Mouse (Mus musculus) lung, embryonic 14.5 days (tissue): ENCODE measurements at regions not wholly inside any gene's neighbourhood (a gene's known extent, or its start where the extent isn't known, plus 50 kb on each side); places are given as distances from the start of the nearest gene placed in this dataset.

Source experiments
- ATAC-seq: fragments of 200-750 bp; cut with Nextera tagmentation; 2 replicates; pipeline ENCODE4 v1.8.0; 2017; ENCODE audit warnings: mild to moderate bottlenecking, moderate TSS enrichment, moderate library complexity; ENCODE audit not compliant: insufficient read depth
- DNase-seq: peaks from one replicate; pipeline ENCODE4 v3.0.0-alpha.2; 2015
- H3K27ac ChIP-seq: fragments of 300-500 bp; sonication (generic); 2 replicates; pipeline ENCODE4 v1.5.1; 2014; ENCODE audit warnings: low read depth, mild to moderate bottlenecking, moderate library complexity
- H3K27me3 ChIP-seq: fragments of 300-500 bp; sonication (generic); 2 replicates; pipeline ENCODE4 v1.6.1; 2014; ENCODE audit warnings: low read length, control low read depth; ENCODE audit not compliant: insufficient read depth
- H3K36me3 ChIP-seq: fragments of 300-500 bp; sonication (generic); 2 replicates; pipeline ENCODE4 v1.6.1; 2014; ENCODE audit warnings: control low read depth; ENCODE audit not compliant: insufficient read depth
- H3K4me1 ChIP-seq: fragments of 300-500 bp; sonication (generic); 2 replicates; pipeline ENCODE4 v1.6.1; 2014; ENCODE audit warnings: antibody characterized with exemption, control low read depth; ENCODE audit not compliant: insufficient read depth
- H3K4me2 ChIP-seq: fragments of 300-500 bp; sonication (generic); 2 replicates; pipeline ENCODE4 v1.6.1; 2014; ENCODE audit warnings: mild to moderate bottlenecking
- H3K4me3 ChIP-seq: fragments of 300-500 bp; sonication (generic); 2 replicates; pipeline ENCODE4 v1.5.1; 2014; ENCODE audit warnings: low read depth, low read length
- H3K9ac ChIP-seq: fragments of 300-500 bp; sonication (generic); 2 replicates; pipeline ENCODE4 v1.6.1; 2014
- H3K9me3 ChIP-seq: fragments of 300-500 bp; sonication (generic); 2 replicates; pipeline ENCODE4 v1.6.1; 2016; ENCODE audit warnings: low read depth, low read length, control low read depth
- CTCF ChIP-seq: IDR thresholded peaks from 2 replicates; pipeline ENCODE4 v1.5.1; 2016; ENCODE audit warnings: antibody characterized with exemption, low read depth
- WGBS: fragments of 180-500 bp; shearing (Covaris S2); extraction: QIAGEN DNeasy Blood & Tissue Kit; methylation state at CpG from one replicate; pipeline ENCODE4 v1.1.7; 2014; 5-methylcytosine and 5-hydroxymethylcytosine counted together

- H3K4me2 ChIP-seq: no peak overlapping the region
- no peaks in the 10 kb centered on the region for H3K4me1 ChIP-seq
- H3K9ac ChIP-seq: no peak overlapping the region
- ATAC-seq (no peak), DNase-seq (no peak)
- no peaks in the 10 kb centered on the region for H3K36me3 ChIP-seq
- 81% methylated on average over 5 of the region's 5 CpGs for WGBS
- H3K4me3 ChIP-seq: no peak overlapping the region
- no peaks in the 10 kb centered on the region for H3K9me3 ChIP-seq
- TF ChIP-seq CTCF: no peak
- H3K27ac ChIP-seq: no peak overlapping the region
- no peaks in the 10 kb centered on the region for H3K27me3 ChIP-seq
Measured at GRCm38 (mm10) chr13:82946931-82947330, 556.9 kb upstream of the Mef2c start.

GRCm38 (mm10) chr13:82949541-82949940, 554.3 kb upstream of the Mef2c start:
- ATAC-seq: no peak
- peak; percentile 21 for DNase-seq
- H3K9me3 ChIP-seq: no peaks in the 10 kb centered on the region
- H3K4me1 ChIP-seq: no peaks in the 10 kb centered on the region
- no peak for TF ChIP-seq CTCF
- 51% methylated on average over 6 of the region's 6 CpGs for WGBS
- H3K27me3 ChIP-seq: no peaks in the 10 kb centered on the region
- H3K36me3 ChIP-seq: no peaks in the 10 kb centered on the region
- no peak overlapping the region for H3K4me3 ChIP-seq
- no peak overlapping the region for H3K4me2 ChIP-seq
- no peak overlapping the region for H3K27ac ChIP-seq
- no peak overlapping the region for H3K9ac ChIP-seq

- no peak overlapping the region for H3K4me3 ChIP-seq
- no peak overlapping the region for H3K4me2 ChIP-seq
- no peaks in the 10 kb centered on the region for H3K27me3 ChIP-seq
- no peaks in the 10 kb centered on the region for H3K9me3 ChIP-seq
- H3K27ac ChIP-seq: no peak overlapping the region
- no peak for TF ChIP-seq CTCF
- no peak for ATAC-seq
- no peak overlapping the region for H3K9ac ChIP-seq
- no peaks in the 10 kb centered on the region for H3K36me3 ChIP-seq
- 66% methylated on average over 3 of the region's 3 CpGs for WGBS
- no peaks in the 10 kb centered on the region for H3K4me1 ChIP-seq
- no peak for DNase-seq
Measured at GRCm38 (mm10) chr13:82962333-82962732, 541.5 kb upstream of the Mef2c start.

DNA sequence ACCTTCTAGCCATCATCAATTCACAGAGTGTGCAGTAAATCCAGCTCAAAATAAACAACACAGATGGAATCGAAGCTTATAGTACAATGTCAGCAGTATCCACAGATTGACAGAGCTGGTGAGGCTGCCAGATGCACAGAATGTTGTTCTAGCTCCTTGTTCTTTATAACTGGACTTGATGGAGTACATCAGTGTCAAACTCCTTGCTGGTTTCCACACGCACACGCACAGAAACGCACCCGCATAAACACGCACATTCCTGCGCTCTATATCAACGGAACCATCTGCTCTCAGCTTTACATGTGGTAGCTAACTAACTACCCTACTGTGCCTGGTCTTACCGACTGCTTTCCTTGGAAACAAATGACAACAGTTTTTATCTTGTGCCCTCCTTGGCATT, 532.1 kb upstream of the Mef2c start:
- DNase-seq (no peak), ATAC-seq (no peak)
- Histone ChIP-seq H3K36me3 (no peaks in the 10 kb centered on the region), H3K4me1 (no peaks in the 10 kb centered on the region), H3K4me3 (no peak overlapping the region), H3K9me3 (no peaks in the 10 kb centered on the region), H3K27ac (no peak overlapping the region), H3K4me2 (no peak overlapping the region), H3K27me3 (no peaks in the 10 kb centered on the region), H3K9ac (no peak overlapping the region)
- TF ChIP-seq CTCF: no peak
- 74% methylated on average over 9 of the region's 9 CpGs for WGBS

GRCm38 (mm10) chr13:82974210-82974811, 529.5 kb upstream of the Mef2c start:
- no peak for ATAC-seq
- Histone ChIP-seq H3K36me3 (no peaks in the 10 kb centered on the region), H3K4me3 (no peak overlapping the region), H3K27ac (no peak overlapping the region), H3K9me3 (no peaks in the 10 kb centered on the region), H3K9ac (no peak overlapping the region), H3K4me2 (no peak overlapping the region), H3K27me3 (no peaks in the 10 kb centered on the region), H3K4me1 (no peaks in the 10 kb centered on the region)
- 76% methylated on average over 1 of the region's 1 CpGs for WGBS
- TF ChIP-seq CTCF: no peak
- DNase-seq: no peak

- Histone ChIP-seq H3K4me3 (no peak overlapping the region), H3K4me1 (no peaks in the 10 kb centered on the region), H3K36me3 (no peaks in the 10 kb centered on the region), H3K9ac (no peak overlapping the region), H3K9me3 (no peaks in the 10 kb centered on the region), H3K27ac (no peak overlapping the region), H3K4me2 (no peak overlapping the region), H3K27me3 (no peaks in the 10 kb centered on the region)
- DNase-seq: no peak
- no peak for TF ChIP-seq CTCF
- ATAC-seq: no peak
Measured at GRCm38 (mm10) chr13:83001118-83001517, 502.7 kb upstream of the Mef2c start.

DNA sequence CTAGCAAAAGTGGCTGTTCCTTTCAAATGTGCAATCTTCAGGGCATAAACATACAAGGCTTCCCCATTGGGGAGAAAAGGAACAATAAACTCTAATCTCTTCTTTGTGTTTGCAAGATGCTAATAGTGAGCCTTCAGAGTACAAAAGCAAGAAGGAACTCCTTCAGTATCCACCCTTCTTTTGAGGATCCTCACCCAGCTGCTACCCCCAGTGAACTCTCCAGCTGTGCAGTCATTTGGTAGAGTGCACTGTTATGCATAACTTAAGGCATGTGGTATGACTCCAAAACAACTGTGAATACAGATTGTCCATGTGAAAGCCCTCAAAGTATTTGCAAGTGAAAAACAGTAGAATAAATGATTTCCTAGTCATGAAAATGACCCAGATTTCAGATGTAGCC, 487.1 kb upstream of the Mef2c start:
- no peak for DNase-seq
- H3K27me3 ChIP-seq: no peaks in the 10 kb centered on the region
- no peak for TF ChIP-seq CTCF
- no peak overlapping the region for H3K9ac ChIP-seq
- no peak overlapping the region for H3K4me2 ChIP-seq
- no peaks in the 10 kb centered on the region for H3K9me3 ChIP-seq
- H3K36me3 ChIP-seq: no peaks in the 10 kb centered on the region
- H3K4me1 ChIP-seq: no peaks in the 10 kb centered on the region
- H3K4me3 ChIP-seq: no peak overlapping the region
- no peak for ATAC-seq
- no peak overlapping the region for H3K27ac ChIP-seq

DNA sequence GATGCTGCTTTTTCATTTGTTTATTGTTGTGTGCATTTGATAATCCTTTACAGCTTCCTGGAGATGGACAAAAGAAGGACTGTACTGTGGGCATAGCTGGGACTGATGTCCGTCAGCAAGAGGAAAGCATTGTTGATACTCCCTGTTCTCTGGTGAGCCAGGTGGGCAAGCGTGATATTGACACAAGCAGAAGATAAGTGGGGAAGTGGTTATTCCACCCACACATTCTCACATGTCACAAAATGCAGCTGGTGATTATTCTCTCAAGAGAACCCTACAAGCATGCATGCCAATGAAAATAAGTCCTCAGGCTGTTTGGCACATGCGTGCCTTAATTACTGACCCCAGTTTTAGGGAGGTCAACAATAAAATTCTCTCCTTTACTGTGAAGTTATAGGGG, 483.0 kb upstream of the Mef2c start:
- ATAC-seq: no peak
- WGBS: 36% methylated on average over 3 of the region's 3 CpGs

More for the DNA sequence above, 483.0 kb upstream of the Mef2c start:
- Histone ChIP-seq H3K27ac (no peak overlapping the region), H3K27me3 (no peaks in the 10 kb centered on the region), H3K9me3 (no peaks in the 10 kb centered on the region), H3K36me3 (no peaks in the 10 kb centered on the region), H3K4me1 (no peaks in the 10 kb centered on the region), H3K4me2 (no peak overlapping the region), H3K9ac (no peak overlapping the region), H3K4me3 (no peak overlapping the region)
- TF ChIP-seq CTCF: no peak
- DNase-seq: peak; percentile 3
